Mouse (Mus musculus): ENCODE measurements around the gene Rhoh.

DNA sequence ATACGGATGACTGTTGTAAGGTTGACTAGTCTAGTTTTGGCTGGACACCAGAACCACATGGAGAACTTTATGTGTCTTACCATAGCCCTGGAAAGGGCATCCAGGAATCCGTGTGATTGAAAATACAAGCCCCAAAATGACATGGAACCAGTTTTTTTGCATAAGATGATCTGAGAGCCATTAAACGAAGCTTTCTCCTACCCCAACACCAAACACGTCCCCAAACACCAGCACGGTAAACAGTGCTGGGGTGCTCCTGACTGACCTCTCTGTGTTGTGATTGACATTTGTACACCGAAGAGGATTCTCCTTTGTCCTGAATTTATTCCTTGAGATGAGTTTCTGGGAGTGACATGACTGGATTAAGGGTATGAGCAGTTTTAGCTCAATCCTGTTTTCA, 5.6 kb downstream of the Rhoh start:
- TF ChIP-seq HCFC1 (IDR thresholded peaks at IDR 0.05; ENCODE audit: borderline replicate concordance, insufficient read depth, low read length) (no peak), ZNF384 (IDR thresholded peaks at IDR 0.05; ENCODE audit: low read depth, low read length) (no peak), CHD2 (IDR thresholded peaks at IDR 0.05; ENCODE audit: low read depth, low read length) (no peak)
